Mouse (Mus musculus) layer of hippocampus, postnatal 14 days (tissue): Measurements from ENCODE around the gene Cacnb4. TPM values are rescaled to one million over a fixed set of nuclear protein-coding genes. Genes with fewer than 3 reads are reported as not detected.

ENCODE experiments used
- DNase-seq, 2 experiments: peaks; one replicate each; pipeline ENCODE4 v3.0.0; 2021 to 2022; ENCODE audit warnings: low spot score in 2 of 2, mixed read lengths in 1 of 2
- total RNA-seq, 2 experiments: library from RNA; stranded (reverse); gene quantifications; 2 replicates each; pipeline ENCODE4 v1.2.3; 2021

Gene Cacnb4
- total RNA-seq, 2 experiments from 2014 or later, result 61.0 to 72.8 TPM

DNA sequence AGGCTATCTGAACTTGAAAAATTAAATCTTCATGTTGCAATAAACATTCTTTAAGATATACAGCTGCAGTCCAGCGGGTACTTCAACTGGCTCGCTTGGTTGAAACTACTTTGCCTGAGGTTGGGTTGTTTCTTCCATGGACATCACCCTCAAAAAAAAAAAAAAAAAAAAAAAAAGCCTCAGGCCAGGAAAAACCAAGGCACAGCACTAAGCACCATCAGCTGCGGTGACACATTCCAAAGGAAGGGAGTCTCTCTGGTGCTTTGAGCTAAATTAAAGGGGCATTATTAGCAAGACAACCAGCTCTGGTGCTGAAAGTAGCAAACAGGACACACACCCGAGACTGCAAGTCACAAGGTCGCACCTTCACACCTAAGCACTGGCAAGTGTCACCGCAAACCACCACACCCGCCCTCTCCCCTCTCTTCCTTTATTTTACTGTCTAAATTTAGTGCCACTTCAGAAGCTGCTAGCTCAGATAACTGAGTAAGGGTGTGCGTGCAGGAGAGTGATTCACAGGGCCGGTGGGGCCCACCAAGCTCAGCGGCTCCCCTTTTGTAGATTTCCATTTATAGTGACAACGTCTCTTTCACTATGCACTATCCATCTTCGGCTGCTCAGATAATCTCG is 105.2 kb downstream of the Cacnb4 start:
- no peak for DNase-seq

DNA sequence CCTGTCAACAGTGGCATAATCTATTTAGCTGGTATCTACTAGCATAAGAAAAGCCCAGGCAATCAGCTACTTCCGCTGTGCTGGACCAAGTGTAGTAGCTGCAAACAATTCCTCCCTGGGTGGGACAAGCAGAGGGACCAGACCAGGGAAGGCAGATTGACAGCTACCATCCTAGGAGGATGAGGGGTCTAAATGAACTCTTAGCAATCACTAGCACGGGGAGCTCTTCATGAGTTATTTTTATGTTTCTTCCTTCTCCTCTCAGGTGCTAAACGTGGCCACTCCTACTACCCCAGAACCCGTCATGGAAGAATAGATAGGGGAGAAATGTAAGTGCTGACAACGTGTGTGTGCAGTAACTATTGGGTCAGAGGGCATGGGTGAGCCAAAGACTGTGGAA is 105.8 kb downstream of the Cacnb4 start:
- no peak for DNase-seq

DNA sequence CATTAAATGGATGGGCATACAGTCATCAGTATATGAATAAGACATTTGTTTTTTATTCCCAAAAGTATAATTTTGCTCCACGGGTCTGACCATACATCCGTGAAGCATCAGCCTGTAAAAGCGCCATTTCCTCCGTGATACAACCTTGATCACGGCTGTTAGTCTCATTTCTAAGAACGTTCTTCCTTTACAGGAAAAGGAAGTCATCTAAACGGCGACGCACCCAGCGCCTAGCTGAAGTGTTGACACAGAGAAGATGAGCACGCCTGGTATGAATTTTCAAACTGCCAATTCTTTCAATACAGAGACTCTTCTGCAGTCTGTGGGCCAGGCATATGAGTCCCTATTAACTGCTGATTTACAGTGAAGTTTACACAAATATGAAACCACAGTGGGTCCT is 106.5 kb downstream of the Cacnb4 start:
- DNase-seq, result no peak

DNA sequence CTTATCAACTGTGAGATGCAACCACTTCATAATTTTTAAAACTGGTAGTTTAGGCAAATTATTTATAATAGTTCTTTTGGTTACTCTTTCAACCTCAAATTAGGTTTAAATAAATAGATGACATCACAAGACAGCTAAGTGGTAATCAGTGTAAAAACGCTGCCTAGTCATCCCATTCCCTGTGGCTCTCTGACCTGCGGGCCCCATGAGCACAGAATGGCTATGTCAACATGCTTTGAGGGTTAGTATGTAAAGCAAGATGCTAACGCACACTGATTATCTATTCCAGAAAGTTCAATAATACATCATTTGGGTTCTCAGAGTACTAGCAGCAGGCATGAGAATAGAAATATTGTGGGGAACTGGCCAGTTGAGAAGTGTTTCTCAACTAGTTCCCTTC is 108.5 kb downstream of the Cacnb4 start:
- DNase-seq, result no peak

DNA sequence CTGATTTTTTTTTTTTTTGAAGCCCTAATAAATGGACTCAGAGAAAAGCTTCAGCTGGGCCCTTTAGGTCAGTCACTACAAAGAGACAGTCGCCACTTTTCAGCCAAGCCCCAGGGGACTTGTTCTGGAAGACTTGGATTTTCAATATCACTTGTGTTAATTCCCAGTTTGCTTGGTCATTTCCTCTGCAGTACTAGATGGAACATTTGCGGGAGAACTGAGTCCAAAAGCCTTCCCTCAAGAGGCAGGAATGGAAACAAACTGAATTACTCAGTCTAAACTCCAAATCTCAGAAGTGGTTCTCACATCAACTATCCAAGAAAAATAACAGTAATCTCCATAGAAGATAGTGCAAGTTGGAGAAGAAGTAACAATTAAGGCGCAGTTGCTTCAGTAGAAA is 109.2 kb downstream of the Cacnb4 start:
- DNase-seq, result no peak

DNA sequence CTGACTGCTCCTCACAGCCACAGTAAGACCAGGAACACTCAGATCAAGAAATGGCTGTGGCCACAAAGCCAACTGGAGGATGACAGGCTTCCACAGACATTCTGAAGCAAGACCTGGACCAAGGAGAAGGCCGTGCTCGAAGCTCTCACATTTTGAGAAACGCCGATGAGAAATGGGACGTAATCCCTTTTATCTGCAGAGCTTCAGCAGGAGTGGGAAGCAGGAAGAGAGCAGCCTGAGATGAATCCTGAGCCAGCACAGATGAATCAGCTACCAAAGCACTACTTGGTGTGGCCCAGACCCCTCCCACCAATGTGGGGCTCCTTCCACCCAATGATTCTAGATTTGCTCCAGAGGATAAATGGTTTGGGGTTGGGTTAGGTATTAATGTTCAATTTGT is 113.4 kb downstream of the Cacnb4 start:
- DNase-seq, result no peak

DNA sequence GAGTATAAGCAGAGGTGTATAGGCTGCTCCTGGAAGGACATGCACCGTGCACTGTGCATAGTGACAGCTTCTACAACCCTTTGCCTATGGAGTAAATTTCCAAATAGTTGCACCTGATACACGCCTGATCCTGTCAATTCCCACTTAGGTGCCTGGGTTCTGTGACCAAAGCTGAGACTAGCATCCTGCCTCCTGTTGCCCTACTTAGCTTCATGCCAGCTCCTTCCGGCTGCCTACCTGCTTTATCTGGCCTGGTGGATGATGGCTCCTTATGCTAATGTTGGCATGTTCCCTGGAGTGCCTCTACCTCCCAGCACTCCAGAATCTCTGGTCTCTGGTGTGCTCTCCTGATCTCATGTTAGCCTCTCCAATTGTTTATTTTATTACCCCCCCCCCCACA is 114.3 kb downstream of the Cacnb4 start:
- no peak for DNase-seq

DNA sequence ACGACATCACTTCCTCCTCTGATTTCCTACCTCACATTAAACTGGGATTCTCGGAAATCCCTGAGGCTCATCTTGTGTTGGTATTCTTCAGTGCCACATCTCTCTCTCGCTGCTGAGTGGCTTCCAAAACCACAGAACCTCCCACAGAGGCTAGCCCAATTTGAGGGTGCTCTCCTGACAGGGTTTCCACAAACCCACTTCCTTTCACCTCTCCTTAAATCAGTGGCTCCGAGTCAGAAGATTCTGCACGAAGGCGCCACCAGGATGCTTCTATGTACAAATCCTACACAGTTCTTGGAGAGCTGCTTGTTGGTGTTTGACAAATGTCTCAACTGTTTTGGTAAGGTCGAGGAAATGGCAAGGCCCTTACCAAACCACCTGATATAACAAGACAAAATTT is 115.5 kb downstream of the Cacnb4 start:
- no peak for DNase-seq

DNA sequence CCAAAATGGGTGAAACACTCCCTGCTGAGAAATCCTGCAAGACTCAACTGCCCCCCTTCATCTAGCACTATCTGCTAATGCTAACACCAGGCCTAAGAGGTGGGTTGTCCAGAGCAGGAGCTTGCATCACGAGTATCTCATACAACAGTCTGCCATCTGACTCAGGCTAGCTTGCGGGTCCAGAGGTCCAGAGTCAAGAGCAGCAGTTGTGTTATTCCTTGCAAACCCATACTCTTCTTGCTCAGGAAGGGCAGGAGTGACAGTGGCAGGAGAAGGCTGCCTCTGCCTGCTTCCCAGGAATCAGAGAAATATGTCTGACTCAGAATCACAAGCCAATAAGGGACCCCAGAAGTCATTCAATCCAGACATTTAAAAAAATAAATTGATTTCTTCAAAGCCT is 116.4 kb downstream of the Cacnb4 start:
- no peak for DNase-seq

DNA sequence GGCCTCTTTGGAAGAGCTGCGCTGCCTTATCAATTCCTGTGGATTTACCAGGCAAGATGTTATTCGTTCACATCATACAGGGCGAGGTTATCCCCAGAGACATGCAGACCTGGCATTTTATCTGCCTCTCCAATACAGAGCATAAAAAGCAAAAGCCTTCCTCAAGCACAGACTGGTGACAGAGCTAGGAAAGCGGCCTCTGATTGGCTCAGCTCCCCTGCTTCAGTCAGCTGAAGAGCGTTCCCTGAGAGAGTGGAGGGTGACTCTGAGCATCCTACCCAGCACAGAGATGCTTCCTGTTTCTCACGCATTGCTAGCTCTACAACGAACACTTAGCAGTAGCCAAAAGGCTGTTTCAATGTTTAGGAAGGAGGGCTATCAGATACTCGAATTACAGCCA is 118.2 kb downstream of the Cacnb4 start:
- DNase-seq, result peak; percentile 55 to 70

DNA sequence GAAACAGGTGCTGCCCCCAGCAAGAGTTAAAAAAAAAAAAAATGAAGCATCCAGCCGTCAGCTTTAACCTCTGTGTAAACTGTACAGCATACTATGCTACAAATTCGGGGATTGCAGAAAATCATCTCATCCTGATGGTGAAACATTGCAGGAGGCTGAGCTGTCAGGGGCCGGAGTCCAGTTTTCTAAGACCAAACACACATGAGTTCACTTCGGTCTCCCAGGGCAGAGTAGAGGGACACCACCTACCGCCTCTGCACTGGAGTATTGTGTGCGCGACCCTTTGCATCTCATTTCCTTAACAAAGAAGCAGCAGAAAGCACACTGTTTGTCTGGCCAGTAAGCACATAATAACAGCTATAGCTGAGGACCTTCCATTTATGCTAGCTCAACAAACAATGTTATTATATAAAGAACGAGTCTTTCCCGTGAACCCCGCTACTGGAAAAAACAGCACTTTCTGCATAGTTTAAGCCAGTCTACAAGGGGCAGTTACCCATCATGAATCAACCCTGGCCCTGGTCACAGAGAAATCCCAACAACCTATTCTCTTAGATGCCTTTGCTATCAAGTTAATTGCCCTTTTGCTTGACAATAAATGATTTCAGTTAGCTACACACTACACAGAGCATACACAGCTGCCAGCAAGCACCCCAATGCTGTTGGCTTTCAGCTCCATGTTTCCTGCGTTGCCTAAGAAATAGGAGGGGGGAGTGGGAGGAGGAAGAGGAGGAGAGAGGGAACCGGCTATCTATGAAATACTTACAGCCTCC is 118.9 kb downstream of the Cacnb4 start:
- peak; percentile 26 to 46 for DNase-seq

DNA sequence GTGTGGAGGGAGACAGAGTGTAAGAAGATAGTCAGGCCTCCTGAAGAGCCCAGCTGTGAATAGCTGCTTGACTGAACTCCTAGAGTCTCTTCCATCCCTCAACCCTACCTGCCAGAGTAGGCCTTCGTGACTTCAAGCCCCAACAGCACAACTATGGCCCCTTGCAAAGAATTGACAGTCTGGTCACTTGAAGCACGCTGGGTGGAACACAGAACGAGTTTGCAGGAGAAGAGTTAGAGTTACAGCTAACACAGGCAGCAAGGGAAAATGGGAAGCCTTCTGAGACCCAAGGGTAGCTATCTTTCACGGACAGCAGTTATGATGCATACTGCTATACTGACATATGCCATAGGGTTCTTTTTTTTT is 119.7 kb downstream of the Cacnb4 start:
- DNase-seq, result no peak

DNA sequence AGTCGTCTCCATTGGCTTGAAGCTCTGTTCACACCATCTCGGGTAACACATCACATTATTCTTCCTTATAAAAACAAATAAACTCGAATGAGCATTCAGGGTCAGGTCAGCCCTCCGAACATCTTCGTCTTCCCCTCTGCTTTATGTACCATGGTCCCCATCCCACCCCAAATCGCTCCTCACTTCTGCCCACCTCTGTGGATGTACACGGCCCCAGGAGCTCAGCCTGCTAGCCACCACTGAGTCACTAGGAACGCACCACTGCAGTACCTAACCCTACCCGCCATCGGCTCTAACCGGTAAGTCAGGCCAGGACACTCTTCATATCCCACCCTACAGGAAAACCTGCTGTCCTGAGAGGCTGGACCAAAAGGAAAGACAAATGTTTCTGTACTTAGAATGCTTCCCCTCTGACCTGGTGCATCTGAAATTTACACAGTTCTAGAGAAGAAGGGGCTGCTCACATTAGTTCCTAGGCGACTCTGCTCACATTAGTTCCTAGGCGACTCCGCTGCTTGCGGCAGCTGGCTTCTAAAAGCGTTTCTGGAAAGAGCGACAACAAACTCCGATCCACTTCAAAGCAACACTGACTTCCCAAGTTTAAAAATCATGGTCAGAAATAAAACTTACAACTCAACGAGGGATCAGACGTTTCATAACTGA is 120.2 kb downstream of the Cacnb4 start:
- no peak for DNase-seq

DNA sequence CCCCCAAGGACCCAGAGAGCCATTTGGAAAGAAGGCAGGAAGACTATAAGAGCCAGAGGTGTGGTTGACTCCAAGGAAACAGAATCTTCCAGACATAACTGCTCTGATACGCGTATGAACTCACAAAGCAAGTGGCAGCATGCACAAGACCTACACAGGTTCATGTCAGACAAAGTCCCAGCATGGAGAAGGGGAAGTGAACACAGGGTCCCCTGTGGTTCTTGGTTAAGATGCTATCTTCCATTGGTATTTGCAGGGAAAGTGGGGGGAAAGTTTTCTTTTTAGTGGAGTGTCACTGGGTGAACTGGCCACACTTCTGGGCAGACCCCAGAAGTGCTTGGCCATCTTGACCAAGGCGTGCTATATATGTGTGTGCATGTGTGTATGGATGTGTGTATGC is 128.2 kb downstream of the Cacnb4 start:
- no peak for DNase-seq

DNA sequence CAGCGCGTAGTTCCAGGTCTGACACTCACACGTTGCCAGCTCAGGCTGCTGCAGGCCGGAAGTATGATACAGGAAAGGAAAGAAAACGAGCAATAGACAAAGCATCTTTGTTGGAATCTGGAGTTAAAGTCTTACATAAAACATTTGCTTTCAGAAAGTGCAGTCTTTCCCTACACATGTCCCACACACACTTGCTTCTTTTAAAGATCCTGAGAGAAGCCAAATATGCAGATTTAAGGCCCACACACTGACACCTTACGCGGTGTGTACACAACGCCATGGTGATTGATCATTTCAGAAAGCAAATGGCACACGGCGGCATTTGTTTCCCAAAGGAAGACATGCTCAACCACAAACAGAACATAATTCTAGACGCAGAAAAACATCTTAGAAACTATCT is 129.3 kb downstream of the Cacnb4 start:
- DNase-seq, result no peak

DNA sequence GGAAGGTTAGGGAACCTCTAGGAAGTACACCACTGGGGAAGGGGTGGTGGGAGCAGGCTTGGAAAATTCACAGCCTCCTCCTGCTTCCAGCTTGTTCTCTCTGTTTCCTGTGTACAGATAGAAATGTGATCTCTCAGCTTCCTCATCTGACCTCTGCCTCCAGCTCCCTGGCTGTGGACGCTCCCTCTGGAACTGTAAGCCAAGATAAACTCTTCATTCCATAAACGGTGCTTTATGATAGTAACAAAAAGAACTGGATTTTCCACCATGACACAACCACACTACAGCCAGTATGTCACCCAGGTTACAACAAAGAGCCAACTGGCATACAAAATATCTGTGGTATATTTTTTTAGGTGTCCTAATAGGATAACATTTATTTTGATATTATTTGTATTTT is 132.1 kb downstream of the Cacnb4 start:
- no peak for DNase-seq

DNA sequence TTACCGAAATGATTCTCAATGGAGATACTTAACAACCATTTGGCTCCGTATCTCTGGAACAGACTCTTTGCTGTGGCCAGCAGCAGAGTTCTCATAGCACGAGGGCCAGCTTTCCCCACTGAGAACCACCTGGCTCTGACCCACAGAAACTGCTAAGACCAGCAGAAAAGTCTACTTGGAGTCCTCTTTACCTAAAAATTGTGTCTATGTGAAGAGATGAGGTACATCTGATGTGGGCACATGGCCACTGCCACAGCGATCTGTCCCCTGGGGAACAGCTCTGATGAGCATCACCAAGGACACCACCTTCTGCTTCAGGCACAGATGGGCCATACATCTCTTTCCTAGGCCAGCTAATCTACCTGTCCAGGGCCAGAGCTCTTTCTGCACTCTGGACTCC is 135.6 kb downstream of the Cacnb4 start:
- DNase-seq, result no peak

DNA sequence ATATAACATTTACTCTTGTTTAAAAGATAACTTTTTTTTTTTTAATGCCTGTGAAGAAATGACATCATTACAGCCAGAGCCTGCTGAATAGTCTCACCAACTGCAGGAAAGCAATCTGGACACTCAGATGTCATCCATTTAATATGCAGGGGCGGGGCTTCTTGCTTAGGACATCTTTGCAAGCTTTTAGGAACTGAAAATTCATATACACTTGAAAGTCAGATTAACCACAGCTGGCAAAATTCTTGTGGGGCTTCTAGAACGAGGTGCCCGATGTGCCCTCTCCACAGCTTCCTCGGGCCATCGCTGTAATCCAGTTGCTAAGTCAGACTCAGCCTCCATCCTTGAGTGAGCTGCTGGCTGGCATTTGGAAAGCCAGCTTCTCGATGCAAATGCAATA is 137.3 kb downstream of the Cacnb4 start:
- no peak for DNase-seq

DNA sequence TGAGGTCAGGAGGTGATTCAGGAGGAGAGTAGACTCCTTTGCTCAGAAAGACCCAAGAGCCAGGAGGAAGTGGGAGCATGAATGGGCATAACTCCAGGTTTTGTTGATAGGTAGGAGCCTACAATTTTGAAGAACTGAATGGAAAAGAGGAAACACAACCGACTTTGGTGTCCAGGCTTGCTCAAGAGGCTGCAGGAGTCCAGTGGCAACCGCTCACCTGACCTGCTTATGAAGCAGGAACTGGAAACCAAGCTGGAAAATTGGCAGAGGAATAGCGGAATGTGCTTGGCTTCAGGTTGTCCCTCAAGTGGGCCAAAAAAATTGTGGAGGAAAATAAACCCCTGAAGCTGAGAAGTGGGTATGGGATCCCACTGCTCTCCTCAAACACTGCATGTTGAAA is 139.0 kb downstream of the Cacnb4 start:
- no peak for DNase-seq

DNA sequence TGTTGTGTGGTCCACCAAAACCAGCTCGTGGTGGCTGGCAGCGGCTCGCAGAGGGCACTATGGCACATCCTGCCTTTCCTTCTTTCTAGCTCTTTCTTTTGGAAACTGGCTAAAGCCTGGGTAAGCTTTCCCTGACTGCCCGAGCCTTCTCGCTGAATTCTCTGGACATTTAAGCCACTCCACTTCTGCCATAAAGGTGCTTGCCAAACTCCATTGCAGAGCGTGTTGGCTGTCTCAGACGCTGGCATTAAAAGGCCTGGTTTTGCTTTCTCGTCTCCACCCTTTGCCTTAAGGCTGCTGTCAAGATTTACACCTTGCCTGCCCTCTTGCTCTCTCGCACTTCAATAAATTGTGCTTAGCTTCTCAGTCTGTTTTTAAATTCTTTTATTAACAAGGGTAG is 139.5 kb downstream of the Cacnb4 start:
- DNase-seq, result no peak

DNA sequence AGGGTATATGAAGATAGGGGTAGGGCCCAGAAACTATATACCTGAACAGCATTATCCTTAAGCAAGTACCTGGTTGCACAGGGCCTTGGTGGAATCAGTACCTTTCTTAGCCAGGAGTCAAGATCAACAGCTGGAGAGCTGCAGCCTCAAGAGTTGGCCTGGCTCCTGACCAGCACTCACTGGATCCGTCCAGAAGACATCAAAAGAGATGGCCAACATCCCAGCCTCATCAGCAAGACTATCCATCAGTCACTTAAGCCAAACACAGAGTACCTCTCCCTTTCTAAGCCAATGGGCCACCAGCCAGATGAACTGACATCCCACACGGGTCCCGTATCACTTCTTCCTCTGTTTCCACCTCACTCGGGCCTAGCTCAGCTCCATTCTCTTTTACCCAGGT is 140.1 kb downstream of the Cacnb4 start:
- no peak for DNase-seq

DNA sequence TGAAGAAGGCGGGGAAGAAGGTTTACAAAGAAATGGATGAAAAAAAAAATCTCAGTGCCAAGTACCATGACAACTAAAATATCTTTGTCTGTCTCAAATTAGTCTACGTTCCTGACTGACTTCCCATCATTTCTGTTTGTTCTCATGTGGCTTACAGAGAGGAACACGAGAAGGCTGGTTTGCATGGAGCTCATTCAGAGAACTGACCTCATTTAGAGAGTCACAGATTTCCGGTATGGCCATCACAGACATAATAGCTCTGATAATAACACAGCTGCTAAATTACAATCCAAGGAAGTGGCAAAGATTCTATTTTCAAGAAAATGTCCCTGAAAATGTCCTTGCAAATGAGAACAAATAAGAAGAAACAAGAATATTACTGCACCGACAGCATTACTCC is 142.9 kb downstream of the Cacnb4 start:
- no peak for DNase-seq

DNA sequence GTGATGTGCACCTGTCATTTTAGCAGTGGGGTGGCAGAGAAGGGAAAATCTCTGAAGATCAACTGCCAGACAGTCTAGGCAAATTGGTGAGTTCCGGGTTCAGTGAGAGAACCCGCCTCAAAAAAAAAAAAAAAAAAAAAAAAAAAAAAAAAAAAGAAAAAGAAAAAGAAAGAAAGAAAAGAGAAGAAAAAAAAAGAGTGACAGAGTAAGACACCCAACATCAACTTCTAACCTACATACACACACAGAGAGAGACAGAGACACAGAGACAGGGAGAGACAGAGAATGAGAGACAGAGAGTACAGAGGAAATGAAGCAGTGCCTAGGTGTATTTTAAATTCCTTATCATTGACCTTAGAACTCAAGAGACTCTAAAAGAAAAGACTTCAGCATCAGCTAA is 146.1 kb downstream of the Cacnb4 start:
- no peak for DNase-seq
